Mouse (Mus musculus): ENCODE results near the gene Baiap2l1. TPM values are rescaled to one million over a fixed set of nuclear protein-coding genes. Genes with fewer than 3 reads are reported as not detected.
A peak's percentile ranks its signal among the peaks of the same experiment; 100 is the strongest.

The Baiap2l1 gene
- not detected in 2 replicates for polyA plus RNA-seq (2012; ENCODE audit: insufficient read depth, insufficient read length, low replicate concordance, missing spikeins)

GRCm38 (mm10) chr5:144357881-144358591 is at the start of gene Baiap2l1:
Gene Baiap2l1, minus strand, starts transcription at chr5:144358112.
- peaks cover 17% of the 10 kb centered on the region for H3K4me1 ChIP-seq (ENCODE audit: control insufficient read depth, insufficient read depth, low read length)
- TF ChIP-seq CTCF (IDR thresholded peaks at IDR 0.05; ENCODE audit: insufficient read depth, low read depth, low read length) (no peak), POLR2A (IDR thresholded peaks at IDR 0.05; ENCODE audit: insufficient read depth, low read depth, low read length) (no peak)
- peak within 1 kb of the TSS; percentile 48 for H3K4me3 ChIP-seq (ENCODE audit: insufficient read depth, low read depth, low read length)
- WGBS, result under 1% methylated on average over 60 of the region's 60 CpGs
- no peak within 1 kb of the TSS for H3K27ac ChIP-seq (ENCODE audit: insufficient read depth, low read depth, low read length)

DNA sequence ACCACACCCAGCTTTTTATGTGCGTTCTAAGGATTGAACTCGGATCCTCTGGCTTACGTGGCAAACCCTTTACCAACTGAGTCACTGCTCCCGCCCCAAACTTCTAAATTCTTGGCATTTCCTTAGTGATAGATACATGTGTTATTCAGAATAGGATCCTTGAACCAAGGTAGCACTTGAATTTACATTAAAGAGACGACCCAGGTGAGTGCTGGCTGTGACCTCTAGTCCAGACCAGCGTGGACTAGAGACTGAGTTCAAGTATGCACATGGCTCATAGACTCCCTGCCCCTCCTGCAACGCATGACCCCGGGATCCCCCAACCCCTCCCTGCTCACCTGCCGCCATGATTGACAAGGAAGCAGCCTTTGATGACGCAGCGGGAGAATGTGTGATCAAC is 48.3 kb upstream of the Baiap2l1 start:
- TF ChIP-seq POLR2A (IDR thresholded peaks at IDR 0.05; ENCODE audit: insufficient read depth, low read depth, low read length) (no peak), CTCF (IDR thresholded peaks at IDR 0.05; ENCODE audit: insufficient read depth, low read depth, low read length) (no peak)
- no peak overlapping the region for H3K4me3 ChIP-seq (ENCODE audit: insufficient read depth, low read depth, low read length)
- no peaks in the 10 kb centered on the region for H3K4me1 ChIP-seq (ENCODE audit: control insufficient read depth, insufficient read depth, low read length)
- 94% methylated on average over 11 of the region's 11 CpGs for WGBS
- H3K27ac ChIP-seq (ENCODE audit: insufficient read depth, low read depth, low read length), result no peak overlapping the region

- WGBS, result 71% methylated on average over 5 of the region's 5 CpGs
- TF ChIP-seq POLR2A (IDR thresholded peaks at IDR 0.05; ENCODE audit: insufficient read depth, low read depth, low read length) (no peak), CTCF (IDR thresholded peaks at IDR 0.05; ENCODE audit: insufficient read depth, low read depth, low read length) (no peak)
- H3K4me1 ChIP-seq (ENCODE audit: control insufficient read depth, insufficient read depth, low read length), result no peaks in the 10 kb centered on the region
- H3K27ac ChIP-seq (ENCODE audit: insufficient read depth, low read depth, low read length), result no peak overlapping the region
- no peak overlapping the region for H3K4me3 ChIP-seq (ENCODE audit: insufficient read depth, low read depth, low read length)
Measured at GRCm38 (mm10) chr5:144400821-144401220, 42.9 kb upstream of the Baiap2l1 start.

DNA sequence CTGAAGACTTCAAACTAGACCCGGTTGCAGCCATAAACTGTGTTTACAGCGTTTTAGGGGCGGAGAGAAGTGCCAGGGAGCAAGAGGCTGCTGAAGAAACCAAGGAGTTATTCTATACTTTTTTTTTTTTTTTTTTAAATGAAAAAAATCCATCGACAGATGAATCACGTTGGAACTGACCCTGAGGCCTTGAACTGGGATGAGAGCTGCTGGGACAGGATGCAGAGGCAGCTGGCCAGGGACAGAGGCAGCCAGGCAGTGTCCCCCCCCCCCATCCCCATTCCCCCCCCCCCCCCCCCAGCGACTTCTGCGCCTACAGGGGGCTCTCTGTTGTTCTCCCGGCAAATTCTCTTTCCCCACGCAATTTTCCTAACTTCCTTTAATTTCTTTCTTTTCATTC is 39.7 kb upstream of the Baiap2l1 start:
- H3K27ac ChIP-seq (ENCODE audit: insufficient read depth, low read depth, low read length), result no peak overlapping the region
- no peak overlapping the region for H3K4me3 ChIP-seq (ENCODE audit: insufficient read depth, low read depth, low read length)
- no peaks in the 10 kb centered on the region for H3K4me1 ChIP-seq (ENCODE audit: control insufficient read depth, insufficient read depth, low read length)
- 29% methylated on average over 7 of the region's 9 CpGs for WGBS
- TF ChIP-seq POLR2A (IDR thresholded peaks at IDR 0.05; ENCODE audit: insufficient read depth, low read depth, low read length) (no peak), CTCF (IDR thresholded peaks at IDR 0.05; ENCODE audit: insufficient read depth, low read depth, low read length) (no peak)

GRCm38 (mm10) chr5:144394142-144394541 is 36.2 kb upstream of the Baiap2l1 start:
- no peak overlapping the region for H3K4me3 ChIP-seq (ENCODE audit: insufficient read depth, low read depth, low read length)
- no peak overlapping the region for H3K27ac ChIP-seq (ENCODE audit: insufficient read depth, low read depth, low read length)
- no peaks in the 10 kb centered on the region for H3K4me1 ChIP-seq (ENCODE audit: control insufficient read depth, insufficient read depth, low read length)
- 71% methylated on average over 2 of the region's 2 CpGs for WGBS
- TF ChIP-seq CTCF (IDR thresholded peaks at IDR 0.05; ENCODE audit: insufficient read depth, low read depth, low read length), result no peak
- TF ChIP-seq POLR2A (IDR thresholded peaks at IDR 0.05; ENCODE audit: insufficient read depth, low read depth, low read length), result no peak

DNA sequence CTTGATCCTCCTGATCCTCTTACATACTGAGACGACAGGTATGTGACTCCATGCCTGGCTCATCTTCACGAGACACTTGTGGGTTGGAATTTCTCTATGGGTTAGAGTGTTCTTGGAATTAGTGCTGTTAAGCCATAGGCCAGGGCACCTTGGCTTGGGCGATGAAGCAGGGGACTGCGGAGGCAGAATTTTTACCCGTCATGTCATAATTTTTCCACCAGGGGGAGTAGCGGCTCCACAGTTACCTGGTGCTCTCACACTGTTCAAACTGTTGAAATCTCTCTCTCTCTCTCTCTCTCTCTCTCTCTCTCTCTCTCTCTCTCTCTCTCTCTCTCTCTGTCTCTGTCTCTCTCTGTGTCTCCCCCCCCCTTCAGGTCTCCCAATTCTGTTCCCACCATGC is 29.9 kb upstream of the Baiap2l1 start:
- 10% methylated on average over 6 of the region's 6 CpGs for WGBS
- no peak for TF ChIP-seq POLR2A (IDR thresholded peaks at IDR 0.05; ENCODE audit: insufficient read depth, low read depth, low read length)
- no peak for TF ChIP-seq CTCF (IDR thresholded peaks at IDR 0.05; ENCODE audit: insufficient read depth, low read depth, low read length)
- Histone ChIP-seq H3K27ac (ENCODE audit: insufficient read depth, low read depth, low read length) (no peak overlapping the region), H3K4me1 (ENCODE audit: control insufficient read depth, insufficient read depth, low read length) (no peaks in the 10 kb centered on the region), H3K4me3 (ENCODE audit: insufficient read depth, low read depth, low read length) (no peak overlapping the region)

- Histone ChIP-seq H3K4me3 (ENCODE audit: insufficient read depth, low read depth, low read length) (no peak overlapping the region), H3K27ac (ENCODE audit: insufficient read depth, low read depth, low read length) (no peak overlapping the region), H3K4me1 (ENCODE audit: control insufficient read depth, insufficient read depth, low read length) (no peaks in the 10 kb centered on the region)
- 80% methylated on average over 3 of the region's 3 CpGs for WGBS
- TF ChIP-seq CTCF (IDR thresholded peaks at IDR 0.05; ENCODE audit: insufficient read depth, low read depth, low read length) (no peak), POLR2A (IDR thresholded peaks at IDR 0.05; ENCODE audit: insufficient read depth, low read depth, low read length) (no peak)
Measured at GRCm38 (mm10) chr5:144383936-144384335, 26.0 kb upstream of the Baiap2l1 start.

- H3K4me3 ChIP-seq (ENCODE audit: insufficient read depth, low read depth, low read length), result no peak overlapping the region
- H3K27ac ChIP-seq (ENCODE audit: insufficient read depth, low read depth, low read length), result no peak overlapping the region
- H3K4me1 ChIP-seq (ENCODE audit: control insufficient read depth, insufficient read depth, low read length), result no peaks in the 10 kb centered on the region
- 85% methylated on average over 3 of the region's 3 CpGs for WGBS
- TF ChIP-seq POLR2A (IDR thresholded peaks at IDR 0.05; ENCODE audit: insufficient read depth, low read depth, low read length) (no peak), CTCF (IDR thresholded peaks at IDR 0.05; ENCODE audit: insufficient read depth, low read depth, low read length) (no peak)
Measured at GRCm38 (mm10) chr5:144381782-144382181, 23.9 kb upstream of the Baiap2l1 start.

- no peaks in the 10 kb centered on the region for H3K4me1 ChIP-seq (ENCODE audit: control insufficient read depth, insufficient read depth, low read length)
- no peak overlapping the region for H3K4me3 ChIP-seq (ENCODE audit: insufficient read depth, low read depth, low read length)
- 93% methylated on average over 7 of the region's 7 CpGs for WGBS
- TF ChIP-seq CTCF (IDR thresholded peaks at IDR 0.05; ENCODE audit: insufficient read depth, low read depth, low read length) (no peak), POLR2A (IDR thresholded peaks at IDR 0.05; ENCODE audit: insufficient read depth, low read depth, low read length) (no peak)
- H3K27ac ChIP-seq (ENCODE audit: insufficient read depth, low read depth, low read length), result no peak overlapping the region
Measured at GRCm38 (mm10) chr5:144380689-144381088, 22.8 kb upstream of the Baiap2l1 start.

All from olfactory bulb, adult 2 months (tissue).